Mouse (Mus musculus): ENCODE measurements around the gene Ccdc24. TPM values are rescaled to one million over a fixed set of nuclear protein-coding genes. Genes with fewer than 3 reads are reported as not detected.

The Ccdc24 gene
- polyA plus RNA-seq, 2 experiments = 1.8 to 15.1 TPM

DNA sequence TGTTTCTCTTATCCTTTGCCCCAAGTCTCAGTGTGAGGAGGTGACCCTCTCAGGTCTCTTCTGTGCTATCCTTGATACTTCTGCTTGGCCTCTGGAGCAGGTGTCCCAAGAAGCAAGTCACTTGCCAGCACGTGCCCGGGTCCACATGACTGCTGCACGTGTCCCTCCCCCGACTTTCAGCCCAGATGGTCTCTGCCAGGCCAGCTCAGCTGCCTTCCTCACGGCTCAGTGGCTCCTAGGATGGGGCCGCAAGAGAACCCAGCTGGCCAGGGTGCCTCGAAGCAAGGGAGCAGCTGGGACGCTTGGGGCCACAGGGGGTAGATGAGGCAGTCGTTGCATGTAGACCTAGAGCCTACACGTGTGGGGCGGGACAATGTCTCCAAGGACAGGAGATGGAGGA is 27.0 kb downstream of the Ccdc24 start:
- H3K4me2 ChIP-seq (replicated peaks; ENCODE audit: low read depth, low read length, severe bottlenecking) = no peak overlapping the region

DNA sequence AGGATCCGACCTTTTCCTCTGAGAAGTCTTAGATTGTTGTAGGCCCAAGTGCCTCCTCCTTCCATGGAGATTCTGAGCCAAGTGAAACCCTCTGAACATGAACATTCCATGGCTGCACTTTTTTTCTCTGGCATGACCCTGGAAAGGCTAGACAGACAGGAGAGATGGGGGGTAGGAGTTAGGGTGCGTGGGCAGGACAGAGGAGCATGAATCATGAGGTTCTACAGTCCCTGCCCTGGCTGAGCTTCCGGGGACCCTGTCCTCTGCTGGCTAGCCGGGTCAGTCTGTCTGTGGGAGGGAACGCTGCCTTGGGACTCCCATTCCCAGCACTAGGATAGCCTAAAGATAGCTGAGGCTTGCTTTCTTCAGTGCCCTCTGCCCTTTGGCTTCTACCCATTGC is 27.9 kb downstream of the Ccdc24 start:
- Histone ChIP-seq H3K27me3 (ENCODE audit: control insufficient read depth, insufficient read depth, low read length) (no peaks in the 10 kb centered on the region), H3K4me3 (replicated peaks; ENCODE audit: low read length) (no peak overlapping the region), H3K27ac (replicated peaks; ENCODE audit: low read depth, low read length) (no peak overlapping the region), H3K9ac (ENCODE audit: low read depth, low read length, severe bottlenecking) (no peak overlapping the region), H3K4me2 (replicated peaks; ENCODE audit: low read depth, low read length, severe bottlenecking) (no peak overlapping the region), H3K9me3 (ENCODE audit: control insufficient read depth, low read length) (no peaks in the 10 kb centered on the region), H3K36me3 (ENCODE audit: control insufficient read depth, insufficient read depth, low read length) (peaks cover 25% of the 10 kb centered on the region), H3K4me1 (ENCODE audit: control insufficient read depth, insufficient read depth, low read length) (no peaks in the 10 kb centered on the region)
- WGBS = 83% methylated on average over 5 of the region's 5 CpGs
- DNase-seq (ENCODE audit: low spot score) (no peak), ATAC-seq (ENCODE audit: low FRiP score, low read depth) (no peak)
- no peak for TF ChIP-seq POLR2A (IDR thresholded peaks at IDR 0.05; ENCODE audit: borderline replicate concordance, extremely low read depth, insufficient read depth, insufficient read length)

More for the DNA sequence above, 27.0 kb downstream of the Ccdc24 start:
- peaks cover 24% of the 10 kb centered on the region for H3K36me3 ChIP-seq (ENCODE audit: control insufficient read depth, insufficient read depth, low read length)
- no peak overlapping the region for H3K9ac ChIP-seq (ENCODE audit: low read depth, low read length, severe bottlenecking)
- no peak overlapping the region for H3K27ac ChIP-seq (replicated peaks; ENCODE audit: low read depth, low read length)
- TF ChIP-seq POLR2A (IDR thresholded peaks at IDR 0.05; ENCODE audit: borderline replicate concordance, extremely low read depth, insufficient read depth, insufficient read length) = no peak
- no peak overlapping the region for H3K4me3 ChIP-seq (replicated peaks; ENCODE audit: low read length)
- ATAC-seq (ENCODE audit: low FRiP score, low read depth) = no peak
- no peaks in the 10 kb centered on the region for H3K27me3 ChIP-seq (ENCODE audit: control insufficient read depth, insufficient read depth, low read length)
- H3K9me3 ChIP-seq (ENCODE audit: control insufficient read depth, low read length) = no peaks in the 10 kb centered on the region
- DNase-seq (ENCODE audit: low spot score) = no peak
- WGBS = 80% methylated on average over 11 of the region's 11 CpGs
- H3K4me1 ChIP-seq (ENCODE audit: control insufficient read depth, insufficient read depth, low read length) = no peaks in the 10 kb centered on the region

DNA sequence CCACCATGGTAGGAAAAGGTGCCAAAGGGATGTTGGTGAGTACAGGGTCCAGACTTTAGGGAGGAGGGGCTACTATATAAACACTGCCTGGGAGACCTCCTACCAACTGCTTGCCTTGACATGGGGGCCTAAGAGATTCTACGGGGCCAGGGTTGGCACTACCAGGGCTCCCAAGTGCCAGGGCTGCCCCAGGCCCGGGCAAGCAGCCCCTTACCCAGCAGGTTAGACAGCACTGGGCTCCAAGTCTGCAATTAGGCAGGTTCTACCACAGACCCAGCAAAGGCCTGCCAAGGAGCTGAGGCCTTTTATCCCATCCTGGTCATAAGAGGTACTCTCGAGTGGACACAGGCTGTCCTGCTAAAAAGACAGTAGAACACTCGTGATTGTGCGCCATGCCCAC is 29.3 kb downstream of the Ccdc24 start:
- WGBS = 95% methylated on average over 5 of the region's 5 CpGs
- H3K4me3 ChIP-seq (replicated peaks; ENCODE audit: low read length) = no peak overlapping the region
- H3K9ac ChIP-seq (ENCODE audit: low read depth, low read length, severe bottlenecking) = no peak overlapping the region
- no peak overlapping the region for H3K27ac ChIP-seq (replicated peaks; ENCODE audit: low read depth, low read length)
- H3K27me3 ChIP-seq (ENCODE audit: control insufficient read depth, insufficient read depth, low read length) = no peaks in the 10 kb centered on the region
- H3K4me1 ChIP-seq (ENCODE audit: control insufficient read depth, insufficient read depth, low read length) = no peaks in the 10 kb centered on the region
- no peak for TF ChIP-seq POLR2A (IDR thresholded peaks at IDR 0.05; ENCODE audit: borderline replicate concordance, extremely low read depth, insufficient read depth, insufficient read length)
- no peaks in the 10 kb centered on the region for H3K9me3 ChIP-seq (ENCODE audit: control insufficient read depth, low read length)
- H3K36me3 ChIP-seq (ENCODE audit: control insufficient read depth, insufficient read depth, low read length) = peaks cover 17% of the 10 kb centered on the region
- H3K4me2 ChIP-seq (replicated peaks; ENCODE audit: low read depth, low read length, severe bottlenecking) = no peak overlapping the region
- ATAC-seq (ENCODE audit: low FRiP score, low read depth) = no peak
- DNase-seq (ENCODE audit: low spot score) = no peak

DNA sequence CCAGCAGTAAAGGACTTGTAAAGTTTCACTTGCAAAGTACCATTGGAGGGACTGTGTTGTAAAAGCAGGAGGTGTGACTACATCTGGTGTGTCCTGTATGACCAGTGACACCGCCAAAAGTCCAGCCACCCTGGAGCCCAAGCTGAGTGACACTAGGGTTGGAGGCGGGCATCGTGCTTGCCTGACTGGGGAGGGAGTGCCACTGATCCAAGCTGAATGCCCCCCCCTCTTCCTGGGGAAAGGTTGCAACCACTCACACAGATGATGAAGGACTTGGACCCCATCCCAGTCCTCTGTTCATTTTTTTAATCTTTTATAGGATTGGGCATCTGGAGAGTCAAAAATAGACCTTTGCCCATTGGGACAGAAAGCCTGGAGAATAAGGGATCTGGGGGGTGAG is 30.8 kb downstream of the Ccdc24 start:
- Histone ChIP-seq H3K4me2 (replicated peaks; ENCODE audit: low read depth, low read length, severe bottlenecking) (no peak overlapping the region), H3K4me1 (ENCODE audit: control insufficient read depth, insufficient read depth, low read length) (peaks cover 6% of the 10 kb centered on the region), H3K36me3 (ENCODE audit: control insufficient read depth, insufficient read depth, low read length) (peaks cover 17% of the 10 kb centered on the region), H3K27ac (replicated peaks; ENCODE audit: low read depth, low read length) (no peak overlapping the region), H3K27me3 (ENCODE audit: control insufficient read depth, insufficient read depth, low read length) (no peaks in the 10 kb centered on the region), H3K9ac (ENCODE audit: low read depth, low read length, severe bottlenecking) (no peak overlapping the region), H3K4me3 (replicated peaks; ENCODE audit: low read length) (no peak overlapping the region), H3K9me3 (ENCODE audit: control insufficient read depth, low read length) (no peaks in the 10 kb centered on the region)
- DNase-seq (ENCODE audit: low spot score) (no peak), ATAC-seq (ENCODE audit: low FRiP score, low read depth) (no peak)
- 53% methylated on average over 3 of the region's 3 CpGs for WGBS
- no peak for TF ChIP-seq POLR2A (IDR thresholded peaks at IDR 0.05; ENCODE audit: borderline replicate concordance, extremely low read depth, insufficient read depth, insufficient read length)

DNA sequence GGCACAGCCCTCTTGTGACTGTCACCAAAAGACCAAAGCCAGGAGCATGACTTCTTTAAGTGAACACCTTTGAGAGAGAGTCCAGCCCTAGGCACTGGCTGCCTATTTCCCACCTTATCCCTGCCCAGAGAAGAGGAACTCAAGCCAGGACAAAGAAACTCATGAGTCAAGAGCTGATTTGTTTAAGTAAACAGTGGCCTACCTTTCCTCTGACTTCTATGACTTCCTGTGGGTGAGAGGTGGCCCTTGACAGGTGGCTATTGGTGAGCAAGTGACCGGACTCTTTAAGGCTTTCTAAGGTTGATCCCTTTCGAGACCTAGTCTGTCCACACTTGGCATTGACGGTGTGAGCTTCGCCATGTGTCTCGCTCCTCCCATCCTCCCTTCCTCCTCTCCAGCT is 31.5 kb downstream of the Ccdc24 start:
- ATAC-seq (ENCODE audit: low FRiP score, low read depth) = no peak
- Histone ChIP-seq H3K9me3 (ENCODE audit: control insufficient read depth, low read length) (no peaks in the 10 kb centered on the region), H3K27me3 (ENCODE audit: control insufficient read depth, insufficient read depth, low read length) (no peaks in the 10 kb centered on the region), H3K4me3 (replicated peaks; ENCODE audit: low read length) (no peak overlapping the region), H3K27ac (replicated peaks; ENCODE audit: low read depth, low read length) (no peak overlapping the region), H3K4me1 (ENCODE audit: control insufficient read depth, insufficient read depth, low read length) (peaks cover 6% of the 10 kb centered on the region), H3K36me3 (ENCODE audit: control insufficient read depth, insufficient read depth, low read length) (peaks cover 12% of the 10 kb centered on the region), H3K9ac (ENCODE audit: low read depth, low read length, severe bottlenecking) (no peak overlapping the region), H3K4me2 (replicated peaks; ENCODE audit: low read depth, low read length, severe bottlenecking) (no peak overlapping the region)
- DNase-seq (ENCODE audit: low spot score) = no peak
- WGBS = 88% methylated on average over 5 of the region's 5 CpGs
- TF ChIP-seq POLR2A (IDR thresholded peaks at IDR 0.05; ENCODE audit: borderline replicate concordance, extremely low read depth, insufficient read depth, insufficient read length) = no peak

DNA sequence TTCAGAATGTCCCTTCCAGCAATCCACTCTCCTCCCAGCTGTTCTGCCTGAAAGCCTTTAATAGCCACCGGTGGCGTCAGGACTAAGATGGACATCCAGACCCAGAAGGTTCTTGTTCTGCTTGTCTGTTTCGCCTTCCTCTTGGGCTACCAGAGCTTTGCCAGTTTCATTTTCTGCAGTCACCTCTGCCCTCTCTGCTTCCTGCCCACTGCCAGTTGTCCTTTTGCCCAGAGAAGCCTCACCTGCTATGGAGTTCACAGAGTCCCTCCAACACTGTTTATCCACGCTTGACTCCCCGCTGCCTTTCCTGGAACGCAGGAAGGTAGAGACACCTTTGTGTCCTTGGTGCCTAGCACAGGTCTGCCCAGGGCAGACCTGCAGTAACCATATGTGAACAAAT is 33.0 kb downstream of the Ccdc24 start:
- H3K36me3 ChIP-seq (ENCODE audit: control insufficient read depth, insufficient read depth, low read length) = peaks cover 9% of the 10 kb centered on the region; the same call in 1 of the 2 replicates
- H3K4me1 ChIP-seq (ENCODE audit: control insufficient read depth, insufficient read depth, low read length) = peaks cover 11% of the 10 kb centered on the region
- no peak overlapping the region for H3K4me2 ChIP-seq (replicated peaks; ENCODE audit: low read depth, low read length, severe bottlenecking)
- no peak overlapping the region for H3K9ac ChIP-seq (ENCODE audit: low read depth, low read length, severe bottlenecking)
- WGBS = 72% methylated on average over 6 of the region's 6 CpGs
- no peak overlapping the region for H3K4me3 ChIP-seq (replicated peaks; ENCODE audit: low read length)
- ATAC-seq (ENCODE audit: low FRiP score, low read depth) (no peak), DNase-seq (ENCODE audit: low spot score) (no peak)
- TF ChIP-seq POLR2A (IDR thresholded peaks at IDR 0.05; ENCODE audit: borderline replicate concordance, extremely low read depth, insufficient read depth, insufficient read length) = no peak
- no peak overlapping the region for H3K27ac ChIP-seq (replicated peaks; ENCODE audit: low read depth, low read length)
- H3K9me3 ChIP-seq (ENCODE audit: control insufficient read depth, low read length) = no peaks in the 10 kb centered on the region
- H3K27me3 ChIP-seq (ENCODE audit: control insufficient read depth, insufficient read depth, low read length) = no peaks in the 10 kb centered on the region

All from limb, embryonic 14.5 days (tissue).